Mouse (Mus musculus): ENCODE measurements around the gene Alg2. TPM values are rescaled to one million over a fixed set of nuclear protein-coding genes. Genes with fewer than 3 reads are reported as not detected.

The Alg2 gene
- polyA plus RNA-seq (2016; fragmentation: Nextera tagmentation; extraction: Ambion mirVana): 36.2 and 57.0 TPM in 2 replicates

- H3K4me1 ChIP-seq: peaks cover 14% of the 10 kb centered on the region
- peak; percentile 98 for DNase-seq (ENCODE audit: low spot score)
- H3K27ac ChIP-seq: peak within 1 kb of the TSS; percentile 89
- WGBS: under 1% methylated on average over 58 of the region's 58 CpGs
- H3K9me3 ChIP-seq: no peaks in the 10 kb centered on the region
- H3K4me3 ChIP-seq: peak within 1 kb of the TSS; percentile 72
- H3K27me3 ChIP-seq (ENCODE audit: insufficient read depth, poor library complexity, severe bottlenecking): no peaks in the 10 kb centered on the region
- peaks cover 53% of the 10 kb centered on the region for H3K36me3 ChIP-seq
These were observed at the start of gene Alg2, which contains the start of gene Sec61b for GRCm38 (mm10) chr4:47473968-47474729. Gene Alg2 (minus strand): TSS chr4:47474333. Gene Sec61b (plus strand): TSS chr4:47474658.

DNA sequence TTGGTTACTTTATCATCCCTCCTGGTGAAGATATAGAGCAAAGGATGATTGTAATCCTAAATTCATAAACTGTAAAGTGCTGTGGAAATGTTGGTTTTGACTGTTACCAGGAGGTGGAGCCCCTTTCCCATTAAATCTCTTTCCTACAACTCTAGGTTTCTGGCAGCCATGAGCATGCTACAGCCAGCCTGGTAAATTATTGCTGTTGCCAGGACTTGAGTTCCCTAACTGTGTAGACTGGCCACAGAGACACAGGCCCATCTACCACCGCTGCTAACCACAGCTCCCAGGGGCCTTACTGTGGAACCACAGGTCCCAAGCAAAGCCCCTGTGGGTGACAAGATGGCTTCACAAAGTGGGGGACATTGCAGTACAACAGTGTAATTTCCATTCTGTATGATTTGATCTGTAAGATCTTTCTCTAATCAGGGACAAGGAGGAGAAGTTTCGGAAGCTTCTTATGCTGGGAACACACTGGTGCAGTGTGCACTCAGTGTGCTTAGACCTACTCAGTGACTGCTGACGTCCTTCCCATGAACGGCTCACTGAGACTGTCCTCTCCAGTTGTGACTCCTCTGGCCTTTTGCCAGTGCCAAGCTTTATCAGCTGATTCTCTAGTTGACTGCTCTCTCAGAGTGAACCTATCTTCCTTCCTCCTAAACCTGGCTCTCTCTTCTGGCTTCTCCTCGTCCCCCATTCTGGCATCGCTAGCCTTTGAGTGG lies 47.9 kb upstream of the Alg2 start:
- Histone ChIP-seq H3K27ac (no peak overlapping the region), H3K9me3 (no peaks in the 10 kb centered on the region; the same call in 1 of the 2 replicates), H3K4me3 (no peak overlapping the region), H3K27me3 (ENCODE audit: insufficient read depth, poor library complexity, severe bottlenecking) (peaks cover 7% of the 10 kb centered on the region), H3K4me1 (no peaks in the 10 kb centered on the region), H3K36me3 (no peaks in the 10 kb centered on the region)
- DNase-seq (ENCODE audit: low spot score): no peak
- 71% methylated on average over 6 of the region's 6 CpGs for WGBS

DNA sequence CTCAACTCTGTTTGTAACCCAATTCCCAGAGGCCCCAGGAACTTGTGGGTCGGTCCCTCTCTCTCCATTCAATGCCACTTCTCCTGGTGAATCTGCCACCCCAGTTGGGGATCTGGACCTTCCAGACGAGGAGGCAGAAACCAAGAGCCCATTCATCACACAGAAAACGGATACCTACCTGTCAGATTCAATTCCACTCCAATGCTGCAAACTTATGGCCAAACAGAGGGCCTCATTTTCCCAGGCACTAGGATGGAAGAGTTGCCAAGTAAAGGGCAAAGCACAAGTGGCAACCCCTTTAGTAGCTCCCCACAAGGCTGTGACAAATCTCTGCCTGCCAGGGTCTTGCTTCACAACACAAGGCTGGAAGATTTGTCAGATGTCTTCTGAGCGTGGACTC lies 45.9 kb upstream of the Alg2 start:
- Histone ChIP-seq H3K27me3 (ENCODE audit: insufficient read depth, poor library complexity, severe bottlenecking) (peaks cover 7% of the 10 kb centered on the region), H3K4me1 (no peaks in the 10 kb centered on the region), H3K27ac (no peak overlapping the region), H3K4me3 (no peak overlapping the region), H3K36me3 (no peaks in the 10 kb centered on the region), H3K9me3 (no peaks in the 10 kb centered on the region; the same call in 1 of the 2 replicates)
- DNase-seq (ENCODE audit: low spot score): no peak
- WGBS: 68% methylated on average over 4 of the region's 4 CpGs

DNA sequence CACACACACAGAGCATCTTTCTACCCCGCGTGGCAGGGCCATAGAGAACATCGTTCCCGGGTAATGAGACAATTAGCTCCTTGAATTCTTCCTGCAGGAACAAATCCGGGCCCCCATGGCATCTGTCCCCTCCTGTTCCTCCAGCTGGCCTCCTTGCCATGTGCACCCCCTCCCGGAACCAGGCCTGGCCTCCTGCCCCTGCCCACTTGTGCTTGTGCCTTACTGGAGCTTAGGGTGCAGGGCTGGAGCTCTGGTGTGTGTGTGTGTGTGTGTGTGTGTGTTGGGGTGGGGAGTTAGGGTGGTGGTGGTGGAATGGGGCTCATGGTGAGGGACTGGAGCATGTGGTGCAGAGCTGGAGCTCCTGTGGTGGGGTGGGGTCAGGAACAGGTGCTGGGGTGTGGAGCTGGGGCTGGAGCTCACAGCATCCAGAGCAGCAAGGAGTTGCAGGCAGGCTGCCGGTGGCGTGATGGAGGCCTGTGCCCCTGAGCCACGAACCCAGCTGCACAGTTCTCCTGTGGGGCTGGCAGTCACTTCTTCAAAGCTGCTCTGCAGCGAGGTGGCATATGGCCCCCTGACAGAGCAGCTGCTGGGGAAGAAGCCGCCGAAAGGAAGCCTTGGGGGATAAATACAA lies 44.5 kb upstream of the Alg2 start:
- 70% methylated on average over 12 of the region's 12 CpGs for WGBS

DNA sequence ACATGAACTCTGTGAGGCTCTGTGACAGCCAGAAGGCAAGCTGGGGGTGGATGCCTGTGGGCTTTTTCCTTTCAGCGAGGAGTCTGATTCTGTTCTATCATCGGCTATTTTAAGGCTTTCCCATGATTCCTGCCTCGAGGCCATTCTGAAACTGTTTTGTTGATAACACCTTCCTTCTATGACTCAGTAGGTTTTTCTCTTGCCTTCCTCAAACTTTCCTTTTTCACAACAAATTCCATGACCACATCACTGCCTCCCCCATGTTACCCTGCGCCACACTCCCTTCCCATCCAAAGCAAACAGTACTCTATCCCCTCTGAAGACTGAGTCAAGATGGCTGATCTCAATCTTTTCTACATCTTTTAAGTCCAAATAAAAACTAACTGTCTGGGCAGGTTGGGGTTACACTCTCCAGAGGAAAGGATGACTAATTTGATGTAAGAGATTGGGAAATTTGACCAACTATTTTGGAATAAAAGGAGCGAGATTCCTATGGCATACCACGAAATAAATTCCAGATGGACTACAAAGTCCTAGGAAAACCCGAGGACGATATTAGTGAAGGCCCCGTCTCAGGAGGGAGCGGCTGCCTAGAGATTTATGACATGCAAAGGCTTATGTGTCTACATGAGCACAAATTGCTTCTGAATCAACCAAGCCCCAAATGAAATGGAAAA lies 30.8 kb upstream of the Alg2 start:
- WGBS: 73% methylated on average over 10 of the region's 10 CpGs
- Histone ChIP-seq H3K27me3 (ENCODE audit: insufficient read depth, poor library complexity, severe bottlenecking) (no peaks in the 10 kb centered on the region), H3K4me1 (no peaks in the 10 kb centered on the region; the same call in 1 of the 2 replicates), H3K27ac (no peak overlapping the region), H3K4me3 (no peak overlapping the region), H3K36me3 (no peaks in the 10 kb centered on the region), H3K9me3 (no peaks in the 10 kb centered on the region)
- no peak for DNase-seq (ENCODE audit: low spot score)

More for the DNA sequence above, 44.5 kb upstream of the Alg2 start:
- H3K36me3 ChIP-seq: no peaks in the 10 kb centered on the region
- no peaks in the 10 kb centered on the region for H3K4me1 ChIP-seq
- no peak overlapping the region for H3K4me3 ChIP-seq
- H3K27ac ChIP-seq: no peak overlapping the region
- DNase-seq (ENCODE audit: low spot score): no peak
- H3K9me3 ChIP-seq: no peaks in the 10 kb centered on the region; the same call in 1 of the 2 replicates
- peaks cover 10% of the 10 kb centered on the region for H3K27me3 ChIP-seq (ENCODE audit: insufficient read depth, poor library complexity, severe bottlenecking)

GRCm38 (mm10) chr4:47503045-47503444 lies 28.9 kb upstream of the Alg2 start:
- no peaks in the 10 kb centered on the region for H3K9me3 ChIP-seq
- DNase-seq (ENCODE audit: low spot score): no peak
- H3K27ac ChIP-seq: no peak overlapping the region
- no peaks in the 10 kb centered on the region for H3K36me3 ChIP-seq
- H3K4me3 ChIP-seq: no peak overlapping the region
- H3K27me3 ChIP-seq (ENCODE audit: insufficient read depth, poor library complexity, severe bottlenecking): 0 out of 2 replicates have a peak, but pooled peaks cover 4% of the 10 kb centered on the region
- H3K4me1 ChIP-seq: peaks cover 3% of the 10 kb centered on the region
- WGBS: 77% methylated on average over 6 of the region's 6 CpGs

- 28% methylated on average over 4 of the region's 4 CpGs for WGBS
These were observed 28.4 kb upstream of the Alg2 start for GRCm38 (mm10) chr4:47502546-47502971.

GRCm38 (mm10) chr4:47499121-47499545 lies 25.0 kb upstream of the Alg2 start:
- Histone ChIP-seq H3K9me3 (no peaks in the 10 kb centered on the region), H3K36me3 (no peaks in the 10 kb centered on the region), H3K4me1 (peaks cover 7% of the 10 kb centered on the region), H3K4me3 (no peak overlapping the region), H3K27ac (no peak overlapping the region), H3K27me3 (ENCODE audit: insufficient read depth, poor library complexity, severe bottlenecking) (0 out of 2 replicates have a peak, but pooled peaks cover 4% of the 10 kb centered on the region)
- DNase-seq (ENCODE audit: low spot score): no peak
- whole genome bisulfite sequencing: 80% methylated on average over 10 of the region's 10 CpGs

More at GRCm38 (mm10) chr4:47502546-47502971, 28.4 kb upstream of the Alg2 start:
- peak; percentile 77 for DNase-seq (ENCODE audit: low spot score)
- H3K4me3 ChIP-seq: no peak overlapping the region
- H3K4me1 ChIP-seq: peaks cover 7% of the 10 kb centered on the region
- no peaks in the 10 kb centered on the region for H3K36me3 ChIP-seq
- no peaks in the 10 kb centered on the region for H3K9me3 ChIP-seq
- 0 out of 2 replicates have a peak, but pooled peaks cover 4% of the 10 kb centered on the region for H3K27me3 ChIP-seq (ENCODE audit: insufficient read depth, poor library complexity, severe bottlenecking)
- no peak overlapping the region for H3K27ac ChIP-seq

GRCm38 (mm10) chr4:47497811-47498385 lies 23.8 kb upstream of the Alg2 start:
- Histone ChIP-seq H3K4me3 (no peak overlapping the region), H3K27ac (peak overlapping the region; percentile 42), H3K27me3 (ENCODE audit: insufficient read depth, poor library complexity, severe bottlenecking) (0 out of 2 replicates have a peak, but pooled peaks cover 4% of the 10 kb centered on the region), H3K4me1 (peaks cover 12% of the 10 kb centered on the region), H3K9me3 (no peaks in the 10 kb centered on the region), H3K36me3 (no peaks in the 10 kb centered on the region)
- WGBS: 70% methylated on average over 7 of the region's 7 CpGs
- no peak for DNase-seq (ENCODE audit: low spot score)

- Histone ChIP-seq H3K4me3 (no peak overlapping the region), H3K9me3 (no peaks in the 10 kb centered on the region), H3K36me3 (no peaks in the 10 kb centered on the region), H3K4me1 (peaks cover 12% of the 10 kb centered on the region), H3K27ac (no peak overlapping the region), H3K27me3 (ENCODE audit: insufficient read depth, poor library complexity, severe bottlenecking) (0 out of 2 replicates have a peak, but pooled peaks cover 4% of the 10 kb centered on the region)
- DNase-seq (ENCODE audit: low spot score): no peak
- WGBS: 67% methylated on average over 2 of the region's 2 CpGs
These were observed 20.6 kb upstream of the Alg2 start for GRCm38 (mm10) chr4:47494686-47495085.

DNA sequence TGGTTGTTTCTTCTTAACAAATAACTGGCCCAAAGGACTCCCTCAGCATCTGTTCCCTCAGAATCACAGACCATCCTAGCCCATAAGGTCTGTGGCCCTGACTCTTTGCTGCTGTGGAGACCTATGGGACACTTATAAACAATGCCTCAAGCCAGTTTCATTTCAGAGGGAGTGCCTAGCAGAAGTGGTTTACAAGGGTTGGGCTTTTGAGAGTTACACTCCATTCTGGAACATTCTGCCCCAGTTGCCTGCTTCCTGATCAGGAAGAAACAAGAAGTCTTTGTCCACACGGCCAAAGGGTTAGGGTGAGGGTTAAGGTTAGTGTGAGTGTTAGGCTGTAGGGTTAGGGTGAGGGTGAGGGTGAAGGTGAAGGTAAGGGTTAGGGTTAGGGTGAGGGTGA lies 20.0 kb upstream of the Alg2 start:
- 0 out of 2 replicates have a peak, but pooled peaks cover under 1% of the 10 kb centered on the region for H3K27me3 ChIP-seq (ENCODE audit: insufficient read depth, poor library complexity, severe bottlenecking)
- H3K4me3 ChIP-seq: no peak overlapping the region
- 57% methylated on average over 1 of the region's 1 CpGs for WGBS
- no peaks in the 10 kb centered on the region for H3K36me3 ChIP-seq
- no peak overlapping the region for H3K27ac ChIP-seq
- H3K4me1 ChIP-seq: peaks cover 12% of the 10 kb centered on the region
- no peaks in the 10 kb centered on the region for H3K9me3 ChIP-seq
- no peak for DNase-seq (ENCODE audit: low spot score)

- Histone ChIP-seq H3K4me3 (no peak overlapping the region), H3K4me1 (peaks cover 12% of the 10 kb centered on the region), H3K36me3 (no peaks in the 10 kb centered on the region), H3K27ac (no peak overlapping the region), H3K27me3 (ENCODE audit: insufficient read depth, poor library complexity, severe bottlenecking) (no peaks in the 10 kb centered on the region), H3K9me3 (no peaks in the 10 kb centered on the region)
- no peak for DNase-seq (ENCODE audit: low spot score)
- 40% methylated on average over 8 of the region's 8 CpGs for WGBS
These were observed 19.3 kb upstream of the Alg2 start for GRCm38 (mm10) chr4:47493456-47493855.
